Mouse (Mus musculus) kidney, embryonic 14.5 days (tissue): ENCODE measurements at regions not wholly inside any gene's neighbourhood (a gene's known extent, or its start where the extent isn't known, plus 50 kb on each side); places are given as distances from the start of the nearest gene placed in this dataset.

Experiments
- ATAC-seq: fragments of 200-750 bp; cut with Nextera tagmentation; 2 replicates; pipeline ENCODE4 v1.8.0; 2017; ENCODE audit warnings: moderate number of reproducible peaks, mild to moderate bottlenecking, moderate TSS enrichment, moderate library complexity; ENCODE audit not compliant: low FRiP score, low TSS enrichment
- H3K27ac ChIP-seq: fragments of 300-500 bp; sonication (generic); 2 replicates; pipeline ENCODE4 v1.5.1; 2014; ENCODE audit warnings: low read depth, mild to moderate bottlenecking, low read length, moderate library complexity, mixed read lengths
- H3K27me3 ChIP-seq: fragments of 300-500 bp; sonication (generic); 2 replicates; pipeline ENCODE4 v1.6.1; 2014; ENCODE audit warnings: mild to moderate bottlenecking, low read length; ENCODE audit not compliant: control insufficient read depth, insufficient read depth
- H3K36me3 ChIP-seq: fragments of 300-500 bp; sonication (generic); 2 replicates; pipeline ENCODE4 v1.6.1; 2014; ENCODE audit warnings: low read length, mixed read lengths; ENCODE audit not compliant: control insufficient read depth, insufficient read depth
- H3K4me1 ChIP-seq: fragments of 300-500 bp; sonication (generic); 2 replicates; pipeline ENCODE4 v1.6.1; 2014; ENCODE audit warnings: low read length, mixed read lengths; ENCODE audit not compliant: control insufficient read depth, insufficient read depth
- H3K4me2 ChIP-seq: fragments of 300-500 bp; sonication (generic); replicated peaks from 2 replicates; pipeline ENCODE4 v1.6.1; 2014; ENCODE audit warnings: low read depth, mild to moderate bottlenecking, low read length
- H3K4me3 ChIP-seq: fragments of 300-500 bp; sonication (generic); 2 replicates; pipeline ENCODE4 v1.5.1; 2014; ENCODE audit warnings: mild to moderate bottlenecking, low read length
- H3K9ac ChIP-seq: fragments of 300-500 bp; sonication (generic); 2 replicates; pipeline ENCODE4 v1.6.1; 2014; ENCODE audit warnings: low read depth, mild to moderate bottlenecking, low read length, moderate library complexity
- H3K9me3 ChIP-seq: fragments of 300-500 bp; sonication (generic); 2 replicates; pipeline ENCODE4 v1.6.1; 2016; ENCODE audit warnings: low read length; ENCODE audit not compliant: control insufficient read depth
- WGBS: fragments of 180-500 bp; shearing (Covaris S2); extraction: QIAGEN DNeasy Blood & Tissue Kit; methylation state at CpG from one replicate; pipeline ENCODE4 v1.1.7; 2014; 5-methylcytosine and 5-hydroxymethylcytosine counted together

DNA sequence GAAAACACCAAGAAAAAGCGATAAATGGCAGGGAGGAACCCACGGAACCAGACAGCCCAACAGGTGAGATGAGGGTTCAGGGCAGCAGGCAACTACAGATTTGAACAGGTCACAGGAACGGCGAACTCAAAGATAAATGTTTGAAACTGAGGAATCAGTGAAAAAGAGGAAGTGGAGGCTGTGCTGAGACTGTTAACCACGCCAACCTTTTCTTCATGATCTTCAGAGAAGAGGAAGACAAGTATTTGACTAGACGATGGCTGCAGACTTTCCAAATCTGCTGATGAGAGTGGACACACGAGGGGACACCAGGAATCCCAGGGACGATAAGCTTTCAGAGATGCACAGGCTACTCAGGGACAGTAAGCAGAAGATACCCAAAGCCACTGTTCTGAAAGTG, 740.1 kb upstream of the Car8 start:
- Histone ChIP-seq H3K27me3 (no peaks in the 10 kb centered on the region), H3K4me3 (no peak overlapping the region), H3K4me2 (no peak overlapping the region), H3K9me3 (no peaks in the 10 kb centered on the region), H3K9ac (no peak overlapping the region), H3K4me1 (no peaks in the 10 kb centered on the region), H3K27ac (no peak overlapping the region), H3K36me3 (no peaks in the 10 kb centered on the region)
- no peak for ATAC-seq
- WGBS = 85% methylated on average over 8 of the region's 8 CpGs

DNA sequence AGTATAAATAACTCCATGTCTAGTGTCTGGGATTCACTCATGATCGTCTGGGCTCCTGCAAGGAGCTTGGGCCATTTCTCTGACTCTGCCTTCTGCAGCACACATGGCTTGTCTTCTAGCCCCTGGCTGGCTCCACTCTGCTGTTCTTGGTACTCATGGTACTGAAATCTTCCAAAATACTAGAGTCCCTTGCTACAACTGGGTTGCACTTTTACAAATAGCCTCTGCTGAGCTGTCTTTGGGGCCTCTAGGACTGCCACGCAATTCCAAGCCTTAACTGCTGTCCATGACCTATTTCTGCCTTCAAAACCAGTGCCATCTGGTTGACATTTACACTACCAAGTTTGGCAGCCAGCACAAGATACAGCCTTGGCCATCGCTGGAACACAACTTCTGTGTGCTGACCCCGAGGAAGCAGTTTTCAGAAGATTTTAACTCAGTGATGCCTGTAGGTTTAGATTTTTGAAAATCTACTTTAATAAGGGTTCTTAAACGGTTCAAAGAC, 731.2 kb upstream of the Car8 start:
- Histone ChIP-seq H3K9me3 (no peaks in the 10 kb centered on the region), H3K27ac (no peak overlapping the region), H3K9ac (no peak overlapping the region), H3K4me3 (no peak overlapping the region), H3K36me3 (no peaks in the 10 kb centered on the region), H3K4me2 (no peak overlapping the region), H3K27me3 (no peaks in the 10 kb centered on the region), H3K4me1 (no peaks in the 10 kb centered on the region)
- 88% methylated on average over 5 of the region's 5 CpGs for WGBS
- no peak for ATAC-seq

DNA sequence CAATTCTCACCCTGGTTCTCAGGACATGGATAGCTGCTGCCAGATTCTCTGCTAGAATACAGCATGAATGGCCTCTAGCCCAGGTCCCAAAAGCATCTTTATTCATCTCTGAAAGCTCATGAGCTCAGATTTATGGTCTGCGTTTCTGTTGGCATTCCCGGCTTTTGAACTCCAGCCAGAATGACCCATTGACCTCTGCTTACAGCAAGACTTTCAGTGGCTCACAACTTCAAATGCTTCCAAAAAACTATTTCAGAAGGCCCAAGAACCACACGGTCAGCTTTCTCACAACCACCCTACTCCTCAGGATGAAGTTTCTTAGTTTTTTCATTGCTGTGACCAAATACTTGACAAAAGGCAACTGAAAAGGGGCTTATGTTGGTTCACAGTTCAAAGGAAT, 729.9 kb upstream of the Car8 start:
- Histone ChIP-seq H3K36me3 (no peaks in the 10 kb centered on the region), H3K4me1 (no peaks in the 10 kb centered on the region), H3K9ac (no peak overlapping the region), H3K4me3 (no peak overlapping the region), H3K27me3 (no peaks in the 10 kb centered on the region), H3K27ac (no peak overlapping the region), H3K4me2 (no peak overlapping the region), H3K9me3 (no peaks in the 10 kb centered on the region)
- no peak for ATAC-seq
- 23% methylated on average over 3 of the region's 3 CpGs for WGBS

DNA sequence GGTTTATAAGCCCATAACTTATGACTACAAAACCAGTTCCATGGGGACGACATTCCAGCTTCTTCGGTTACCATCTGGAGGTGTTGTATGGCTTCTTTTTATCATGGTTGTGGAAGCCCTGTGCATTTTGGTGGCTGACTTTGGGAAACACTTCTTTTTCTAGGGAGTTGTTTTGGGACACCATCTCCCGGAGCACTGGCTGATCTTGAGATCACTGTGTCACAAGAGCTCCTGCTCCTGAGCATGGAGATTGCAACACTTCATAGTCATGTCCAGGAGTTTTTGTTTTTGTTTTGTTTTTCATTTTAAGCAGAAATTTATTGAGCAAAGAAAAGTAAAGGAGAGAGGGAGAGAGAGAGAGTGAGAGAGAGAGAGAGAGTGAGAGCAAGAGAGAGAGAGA, 729.1 kb upstream of the Car8 start:
- no peak overlapping the region for H3K27ac ChIP-seq
- no peaks in the 10 kb centered on the region for H3K27me3 ChIP-seq
- no peak overlapping the region for H3K4me3 ChIP-seq
- H3K9ac ChIP-seq = no peak overlapping the region
- H3K9me3 ChIP-seq = no peaks in the 10 kb centered on the region
- WGBS = 66% methylated on average over 3 of the region's 3 CpGs
- ATAC-seq = no peak
- H3K36me3 ChIP-seq = no peaks in the 10 kb centered on the region
- no peak overlapping the region for H3K4me2 ChIP-seq
- no peaks in the 10 kb centered on the region for H3K4me1 ChIP-seq

DNA sequence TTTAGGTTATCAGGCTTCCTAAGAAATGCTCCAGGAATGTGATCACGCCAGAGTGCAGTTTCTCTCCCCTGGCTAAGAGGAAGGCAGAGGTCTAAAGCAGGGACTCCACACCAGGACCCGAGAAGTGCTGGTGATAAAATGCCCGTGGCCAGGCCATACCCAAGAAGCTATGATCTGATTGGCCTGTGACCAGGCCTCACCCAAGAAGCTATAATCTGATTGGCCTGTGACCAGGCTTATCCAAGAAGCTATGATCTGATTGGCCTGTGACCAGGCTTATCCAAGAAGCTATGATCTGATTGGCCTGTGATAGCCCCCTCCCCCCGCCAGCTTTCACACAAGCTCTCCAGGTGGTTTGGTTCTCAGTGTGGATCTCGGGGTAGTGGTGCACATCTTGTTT, 726.7 kb upstream of the Car8 start:
- Histone ChIP-seq H3K27me3 (no peaks in the 10 kb centered on the region), H3K4me3 (no peak overlapping the region), H3K27ac (no peak overlapping the region), H3K4me1 (no peaks in the 10 kb centered on the region), H3K4me2 (no peak overlapping the region), H3K36me3 (no peaks in the 10 kb centered on the region), H3K9ac (no peak overlapping the region), H3K9me3 (no peaks in the 10 kb centered on the region)
- no peak for ATAC-seq
- WGBS = 83% methylated on average over 5 of the region's 5 CpGs

DNA sequence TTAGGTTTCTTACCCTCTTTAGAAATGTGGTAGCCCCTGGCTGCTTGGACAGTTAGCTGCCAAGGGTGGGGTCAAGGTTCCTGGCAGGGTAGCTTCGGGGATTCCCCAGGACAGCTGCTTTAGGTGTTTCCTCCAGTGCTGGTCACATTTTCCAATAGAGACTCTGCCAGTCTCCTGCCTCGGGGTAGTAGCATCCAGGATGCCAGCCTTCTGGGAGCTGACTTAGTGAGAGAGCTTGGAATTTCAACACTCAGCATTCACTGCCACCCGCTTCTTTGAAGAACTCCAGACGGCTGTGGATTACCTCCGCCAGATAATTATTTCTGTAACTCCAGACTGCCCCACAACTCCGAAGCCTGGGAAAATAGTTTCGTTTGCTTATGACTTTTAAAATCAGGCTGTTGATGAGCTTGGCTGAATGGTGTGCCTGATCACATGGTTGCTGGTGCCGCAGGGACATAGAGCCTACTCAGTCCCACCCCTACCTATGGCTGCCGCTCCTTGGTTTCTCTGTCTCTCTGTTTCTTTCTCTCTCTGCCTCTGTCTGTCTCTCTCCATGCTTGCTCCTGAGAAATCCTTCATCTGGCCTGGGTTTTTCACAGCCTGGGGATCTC, 724.2 kb upstream of the Car8 start:
- no peaks in the 10 kb centered on the region for H3K27me3 ChIP-seq
- no peaks in the 10 kb centered on the region for H3K9me3 ChIP-seq
- WGBS = 76% methylated on average over 9 of the region's 9 CpGs
- H3K36me3 ChIP-seq = no peaks in the 10 kb centered on the region
- no peak overlapping the region for H3K27ac ChIP-seq
- H3K4me2 ChIP-seq = no peak overlapping the region
- no peaks in the 10 kb centered on the region for H3K4me1 ChIP-seq
- H3K4me3 ChIP-seq = no peak overlapping the region
- no peak overlapping the region for H3K9ac ChIP-seq
- ATAC-seq = no peak

DNA sequence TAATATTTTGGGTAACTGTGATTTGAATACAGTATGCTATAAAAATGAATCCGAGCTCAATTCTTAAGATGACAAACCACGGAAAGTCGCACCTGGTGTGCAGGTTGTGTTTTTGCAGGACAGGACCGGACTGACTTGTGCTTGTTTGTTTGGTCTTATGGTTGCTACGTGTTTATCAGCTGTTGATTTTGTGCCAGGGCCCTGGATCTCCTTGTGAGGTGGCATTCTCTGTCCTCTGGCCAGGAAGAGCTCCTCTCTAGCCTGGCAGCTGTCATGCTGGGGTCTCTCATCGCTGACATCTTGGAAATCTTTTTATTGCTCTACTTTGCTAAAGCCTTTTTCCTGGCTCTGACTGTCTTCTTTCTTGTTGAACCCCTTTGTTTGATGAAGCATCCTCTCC, 723.0 kb upstream of the Car8 start:
- ATAC-seq = no peak
- no peak overlapping the region for H3K4me2 ChIP-seq
- H3K27ac ChIP-seq = no peak overlapping the region
- no peaks in the 10 kb centered on the region for H3K9me3 ChIP-seq
- H3K27me3 ChIP-seq = no peaks in the 10 kb centered on the region
- WGBS = 89% methylated on average over 6 of the region's 6 CpGs
- H3K4me1 ChIP-seq = no peaks in the 10 kb centered on the region
- H3K36me3 ChIP-seq = no peaks in the 10 kb centered on the region
- no peak overlapping the region for H3K9ac ChIP-seq
- no peak overlapping the region for H3K4me3 ChIP-seq

DNA sequence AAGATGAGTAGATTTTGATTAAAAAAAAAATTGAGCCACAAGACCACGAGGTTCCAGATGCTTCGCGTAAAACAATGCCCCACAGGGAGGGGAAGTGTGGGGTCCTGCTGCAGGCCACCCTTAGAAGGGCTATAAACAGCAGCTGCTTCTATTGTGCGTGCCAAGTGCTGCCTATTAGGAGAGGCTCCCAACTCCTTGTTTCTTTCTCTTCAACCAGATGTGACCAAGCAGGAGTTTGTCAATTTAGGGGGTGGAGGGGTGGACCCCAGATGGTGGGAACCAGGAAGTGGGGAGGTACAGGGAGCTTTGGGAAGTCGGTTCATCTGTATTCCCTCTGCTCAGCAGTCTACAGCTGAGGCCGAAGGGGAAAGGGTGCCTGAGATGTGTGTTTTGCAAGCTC, 718.9 kb upstream of the Car8 start:
- H3K9ac ChIP-seq = no peak overlapping the region
- H3K27ac ChIP-seq = no peak overlapping the region
- peaks cover 7% of the 10 kb centered on the region; the same call in 1 of the 2 replicates for H3K4me1 ChIP-seq
- no peaks in the 10 kb centered on the region for H3K36me3 ChIP-seq
- WGBS = 24% methylated on average over 6 of the region's 6 CpGs
- no peak overlapping the region for H3K4me3 ChIP-seq
- ATAC-seq = 0 out of 2 replicates have a peak, but pooled peaks have one; percentile 40
- no peaks in the 10 kb centered on the region; the same call in 1 of the 2 replicates for H3K9me3 ChIP-seq
- no peaks in the 10 kb centered on the region for H3K27me3 ChIP-seq
- H3K4me2 ChIP-seq = no peak overlapping the region

DNA sequence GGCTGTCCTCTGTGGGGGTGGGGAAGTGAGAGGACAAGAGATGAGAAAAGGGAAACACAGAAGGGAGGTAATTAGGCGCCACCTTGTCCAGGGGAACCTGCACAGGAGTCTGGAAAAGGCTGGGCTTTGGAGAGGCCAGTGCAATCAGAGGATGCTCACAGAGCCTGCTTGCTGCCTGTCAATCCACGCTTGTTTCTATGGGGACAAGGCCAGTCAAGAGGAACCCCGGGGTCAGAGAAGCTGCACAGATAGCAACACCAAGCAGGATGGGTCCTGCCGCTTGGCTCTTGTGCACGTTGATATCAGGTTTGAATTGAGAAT, 718.1 kb upstream of the Car8 start:
- WGBS = 63% methylated on average over 5 of the region's 5 CpGs
- Histone ChIP-seq H3K4me1 (peaks cover 7% of the 10 kb centered on the region; the same call in 1 of the 2 replicates), H3K27ac (no peak overlapping the region), H3K36me3 (no peaks in the 10 kb centered on the region), H3K4me2 (no peak overlapping the region), H3K9me3 (no peaks in the 10 kb centered on the region; the same call in 1 of the 2 replicates), H3K27me3 (no peaks in the 10 kb centered on the region), H3K4me3 (no peak overlapping the region), H3K9ac (no peak overlapping the region)
- ATAC-seq = no peak
